Mouse (Mus musculus): ENCODE data around the gene Irf7. TPM values are rescaled to one million over a fixed set of nuclear protein-coding genes. Genes with fewer than 3 reads are reported as not detected.
A peak's percentile ranks its signal among the peaks of the same experiment; 100 is the strongest.

Irf7 gene
- total and polyA plus RNA-seq, 3 experiments = 7.7 to 26.2 (median 10.5) TPM

DNA sequence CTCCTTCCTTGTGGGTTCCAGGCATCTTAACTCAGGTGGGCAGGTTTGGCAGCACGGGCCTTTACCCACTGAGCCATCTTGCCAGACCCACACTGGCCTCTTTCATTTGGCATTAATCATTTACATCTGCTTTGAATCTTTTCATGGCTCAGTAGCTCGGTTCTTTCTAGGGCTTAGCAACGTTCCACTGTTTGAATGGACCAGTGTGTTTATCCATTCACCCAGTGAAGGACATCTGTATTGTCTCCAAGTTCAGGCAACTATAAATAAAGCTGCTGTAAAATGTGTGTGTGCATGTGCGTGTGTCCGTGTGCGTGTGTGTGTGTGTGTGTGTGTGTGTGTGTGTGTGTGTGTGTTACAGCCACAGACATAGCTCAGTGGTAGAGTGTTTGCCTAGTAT, 15.2 kb upstream of the Irf7 start:
- peaks cover 37 to 60% of the 10 kb centered on the region in 2 experiments for H3K4me1 ChIP-seq (ENCODE audit: control insufficient read depth in 1 of 2, insufficient read depth in 2 of 2)
- H3K79me2 ChIP-seq (replicated peaks; ENCODE audit: control insufficient read depth, extremely low read depth, insufficient read depth, poor library complexity, severe bottlenecking) = no peaks in the 10 kb centered on the region
- DNase-seq (ENCODE audit: extremely low read depth) = peak; percentile 86
- peak overlapping the region; percentile 40 for H3K4me2 ChIP-seq (ENCODE audit: insufficient read depth, low read depth, poor library complexity, severe bottlenecking)
- dilution Hi-C loops (cut with MboI; ENCODE audit: extremely low pct_ligation_motif_present, extremely low pct_unique_long_range_greater_than_20kb, low sequenced_read_pairs) (no loop called here), in situ Hi-C loops (cut with MboI; ENCODE audit: low pct_ligation_motif_present, low pct_unique_long_range_greater_than_20kb, low sequenced_read_pairs) (no loop called here)
- no peaks in the 10 kb centered on the region for H3K9me3 ChIP-seq (replicated peaks; ENCODE audit: low read length)
- 0 out of 2 replicates have a peak overlapping the region, but pooled peaks have one; percentile 3 for H3K9ac ChIP-seq (ENCODE audit: insufficient read depth, low read depth)
- TF ChIP-seq ZC3H11A (IDR thresholded peaks at IDR 0.05; ENCODE audit: low read depth, low read length) = no peak
- TF ChIP-seq TBP (conservative IDR thresholded peaks at IDR 0.05; ENCODE audit: low read depth, low read length) = no peak
- no peak for TF ChIP-seq CHD2 (IDR thresholded peaks at IDR 0.05; ENCODE audit: low read length)
- peak; percentile 70 for TF ChIP-seq BHLHE40 (IDR thresholded peaks at IDR 0.05; ENCODE audit: low read depth, low read length)
- TF ChIP-seq CTCF (conservative IDR thresholded peaks at IDR 0.05 in 1 of 2, IDR thresholded peaks at IDR 0.05 in 1 of 2; ENCODE audit: low read depth in 2 of 2, low read length in 2 of 2) = no peak
- TF ChIP-seq NRF1 (IDR thresholded peaks at IDR 0.05; ENCODE audit: low read depth, low read length) = no peak
- TF ChIP-seq MAZ (IDR thresholded peaks at IDR 0.05; ENCODE audit: low read depth, low read length) = no peak
- no peak for TF ChIP-seq GABPA (IDR thresholded peaks at IDR 0.05; ENCODE audit: insufficient replicate concordance, low read depth, low read length)
- TF ChIP-seq RCOR1 (conservative IDR thresholded peaks at IDR 0.05; ENCODE audit: low read depth, low read length) = peak; percentile 64; the same call in 1 of the 2 replicates
- no peak; the same call in 1 of the 2 replicates for TF ChIP-seq POLR2A (IDR thresholded peaks at IDR 0.05; ENCODE audit: low read depth, low read length)
- no peak for TF ChIP-seq HCFC1 (IDR thresholded peaks at IDR 0.05; ENCODE audit: low read depth, low read length)
- no peak; the same call in 1 of the 2 replicates for TF ChIP-seq IRF4 (IDR thresholded peaks at IDR 0.05; ENCODE audit: low read depth, low read length)
- TF ChIP-seq MXI1 (IDR thresholded peaks at IDR 0.05; ENCODE audit: low read depth, low read length) = no peak; the same call in 1 of the 2 replicates
- peak; percentile 46; the same call in 1 of the 2 replicates for TF ChIP-seq ETS1 (conservative IDR thresholded peaks at IDR 0.05; ENCODE audit: low read depth, low read length)
- TF ChIP-seq USF1 (IDR thresholded peaks at IDR 0.05; ENCODE audit: low read depth, low read length) = no peak
- no peak for TF ChIP-seq E2F4 (IDR thresholded peaks at IDR 0.05; ENCODE audit: insufficient replicate concordance, low read depth, low read length)
- TF ChIP-seq SMC3 (IDR thresholded peaks at IDR 0.05; ENCODE audit: low read depth, low read length) = no peak
- no peak for TF ChIP-seq JUND (conservative IDR thresholded peaks at IDR 0.05; ENCODE audit: low read depth, low read length)
- no peak for TF ChIP-seq RAD21 (IDR thresholded peaks at IDR 0.05; ENCODE audit: low read depth, low read length)
- no peak for TF ChIP-seq KAT2A (IDR thresholded peaks at IDR 0.05; ENCODE audit: insufficient replicate concordance, low read length)
- TF ChIP-seq PAX5 (IDR thresholded peaks at IDR 0.05; ENCODE audit: low read length) = no peak
- 0 out of 2 replicates have a peak, but pooled peaks have one; percentile 37 for TF ChIP-seq NELFE (IDR thresholded peaks at IDR 0.05; ENCODE audit: low read depth, low read length)
- no peak for TF ChIP-seq JUN (IDR thresholded peaks at IDR 0.05; ENCODE audit: insufficient read depth, low read depth, low read length)
- TF ChIP-seq UBTF (IDR thresholded peaks at IDR 0.05; ENCODE audit: low read depth, low read length) = no peak
- TF ChIP-seq USF2 (conservative IDR thresholded peaks at IDR 0.05; ENCODE audit: low read depth, low read length) = no peak
- TF ChIP-seq MYC (IDR thresholded peaks at IDR 0.05; ENCODE audit: low read depth, low read length) = no peak
- TF ChIP-seq EP300 (IDR thresholded peaks at IDR 0.05; ENCODE audit: low read length) = peak; percentile 46; the same call in 1 of the 2 replicates
- peak; percentile 46; the same call in 1 of the 2 replicates for TF ChIP-seq SIN3A (IDR thresholded peaks at IDR 0.05; ENCODE audit: low read length)
- no peak for TF ChIP-seq ZNF384 (IDR thresholded peaks at IDR 0.05; ENCODE audit: low read depth, low read length)
- 0 out of 2 replicates have a peak, but pooled peaks have one; percentile 43 for TF ChIP-seq CHD1 (IDR thresholded peaks at IDR 0.05; ENCODE audit: low read depth, low read length)
- TF ChIP-seq ZMIZ1 (IDR thresholded peaks at IDR 0.05; ENCODE audit: low read depth, low read length) = no peak
- TF ChIP-seq ZKSCAN1 (IDR thresholded peaks at IDR 0.05; ENCODE audit: borderline replicate concordance, low read depth, low read length) = no peak
- TF ChIP-seq POLR2AphosphoS2 (IDR thresholded peaks at IDR 0.05; ENCODE audit: low read depth, low read length) = no peak
- TF ChIP-seq MAX (IDR thresholded peaks at IDR 0.05; ENCODE audit: low read length) = peak; percentile 12; the same call in 1 of the 2 replicates
- no peak for TF ChIP-seq ELF1 (IDR thresholded peaks at IDR 0.05; ENCODE audit: low read depth, low read length)
- peak; percentile 44; the same call in 1 of the 2 replicates for TF ChIP-seq MAFK (IDR thresholded peaks at IDR 0.05; ENCODE audit: insufficient replicate concordance, low read length)
- peak; percentile 63; the same call in 1 of the 2 replicates for TF ChIP-seq MEF2A (IDR thresholded peaks at IDR 0.05; ENCODE audit: borderline replicate concordance, low read depth, low read length)
- peak; percentile 69; the same call in 1 of the 2 replicates for TF ChIP-seq TCF12 (IDR thresholded peaks at IDR 0.05; ENCODE audit: low read depth, low read length)
- H3K27ac ChIP-seq (ENCODE audit: insufficient read depth, low read depth) = peak overlapping the region; percentile 96
- H3K36me3 ChIP-seq (replicated peaks in 1 of 2; ENCODE audit: control insufficient read depth in 1 of 2, insufficient read depth in 1 of 2, low read length in 1 of 2) = no peaks in the 10 kb centered on the region
- no peaks in the 10 kb centered on the region for H3K27me3 ChIP-seq (replicated peaks)
- H3K4me3 ChIP-seq (replicated peaks in 1 of 3; ENCODE audit: low read depth in 2 of 3, low read length in 2 of 3, poor library complexity in 1 of 3) = peak overlapping the region in 1 of 3 experiments; percentile 3
